Mouse (Mus musculus) forebrain, postnatal 0 days (tissue): ENCODE measurements at regions not wholly inside any gene's neighbourhood (a gene's known extent, or its start where the extent isn't known, plus 50 kb on each side); places are given as distances from the start of the nearest gene placed in this dataset.
A peak's percentile ranks its signal among the peaks of the same experiment; 100 is the strongest.

ENCODE experiments used
- ATAC-seq: fragments of 200-750 bp; cut with Nextera tagmentation; 2 replicates; pipeline ENCODE4 v1.8.0; 2017; ENCODE audit warnings: mild to moderate bottlenecking, moderate library complexity
- DNase-seq: peaks from one replicate; pipeline ENCODE4 v3.0.0-alpha.2; 2015
- H3K27ac ChIP-seq: fragments of 300-500 bp; sonication (generic); 2 replicates; pipeline ENCODE4 v1.5.1; 2014; ENCODE audit warnings: low read depth, mild to moderate bottlenecking, antibody characterized with exemption, low read length, moderate library complexity, mixed read lengths
- H3K27me3 ChIP-seq: fragments of 300-500 bp; sonication (generic); 2 replicates; pipeline ENCODE4 v1.6.1; 2014; ENCODE audit warnings: mild to moderate bottlenecking, low read length, mixed read lengths; ENCODE audit not compliant: insufficient read depth
- H3K36me3 ChIP-seq: fragments of 300-500 bp; sonication (generic); 2 replicates; pipeline ENCODE4 v1.6.1; 2014; ENCODE audit warnings: mild to moderate bottlenecking, moderate library complexity; ENCODE audit not compliant: insufficient read depth
- H3K4me1 ChIP-seq: fragments of 300-500 bp; sonication (generic); 2 replicates; pipeline ENCODE4 v1.6.1; 2014; ENCODE audit warnings: antibody characterized with exemption; ENCODE audit not compliant: insufficient read depth
- H3K4me2 ChIP-seq: fragments of 300-500 bp; sonication (generic); 2 replicates; pipeline ENCODE4 v1.6.1; 2014; ENCODE audit warnings: low read depth, mild to moderate bottlenecking, moderate library complexity
- H3K4me3 ChIP-seq: fragments of 300-500 bp; sonication (generic); 2 replicates; pipeline ENCODE4 v1.5.1; 2014; ENCODE audit warnings: low read depth, low read length, mixed read lengths
- H3K9ac ChIP-seq: fragments of 300-500 bp; sonication (generic); 2 replicates; pipeline ENCODE4 v1.6.1; 2014; ENCODE audit warnings: mild to moderate bottlenecking
- H3K9me3 ChIP-seq: fragments of 300-500 bp; sonication (generic); 2 replicates; pipeline ENCODE4 v1.6.1; 2016; ENCODE audit warnings: low read length
- CTCF ChIP-seq: sonication (generic); IDR thresholded peaks from 2 replicates; pipeline ENCODE4 v1.5.1; 2016; ENCODE audit warnings: antibody characterized with exemption, control low read depth, low read depth
- WGBS: fragments of 180-500 bp; shearing (Covaris S2); extraction: QIAGEN DNeasy Blood & Tissue Kit; methylation state at CpG from one replicate; pipeline ENCODE4 v1.1.7; 2014; 5-methylcytosine and 5-hydroxymethylcytosine counted together

DNA sequence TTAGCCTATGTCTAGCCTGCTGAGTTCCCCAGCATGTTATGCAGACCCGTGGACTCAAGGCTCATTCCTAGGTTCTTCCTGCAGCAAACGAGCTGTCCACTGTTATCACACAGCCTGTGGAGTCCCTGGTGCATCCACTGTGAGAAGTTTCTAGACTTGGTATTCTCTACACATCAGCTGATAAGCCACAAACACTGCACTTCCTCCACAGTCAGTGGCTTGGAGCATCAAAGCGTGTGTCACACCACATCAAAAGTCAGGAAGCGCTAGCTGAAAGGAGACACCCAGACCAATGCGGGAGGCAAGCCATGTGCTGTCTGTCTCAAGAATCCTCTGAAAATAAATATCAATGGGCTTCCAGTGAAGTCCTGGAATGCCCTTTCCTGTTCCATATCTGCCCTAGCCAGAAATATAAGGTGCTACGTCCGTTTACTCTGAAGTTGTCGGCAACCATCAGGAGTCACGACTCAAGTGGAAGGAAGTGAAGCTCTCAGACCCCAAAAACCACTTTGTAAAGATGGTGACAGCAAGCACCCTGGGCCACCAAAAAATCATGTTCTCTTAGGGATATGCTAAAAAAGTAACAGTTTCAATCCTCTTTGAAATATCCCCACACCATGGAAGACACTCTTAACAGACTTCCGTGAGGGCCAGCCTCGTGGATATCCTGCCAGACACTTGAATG lies 227.7 kb downstream of the Adgrl2 start:
- no peak for ATAC-seq
- H3K27ac ChIP-seq = no peak overlapping the region
- TF ChIP-seq CTCF = no peak
- DNase-seq = no peak
- H3K36me3 ChIP-seq = no peaks in the 10 kb centered on the region
- no peaks in the 10 kb centered on the region for H3K27me3 ChIP-seq
- 81% methylated on average over 11 of the region's 11 CpGs for WGBS
- H3K9me3 ChIP-seq = no peaks in the 10 kb centered on the region
- no peak overlapping the region for H3K4me2 ChIP-seq
- H3K4me1 ChIP-seq = no peaks in the 10 kb centered on the region
- no peak overlapping the region for H3K4me3 ChIP-seq
- no peak overlapping the region for H3K9ac ChIP-seq

- Histone ChIP-seq H3K36me3 (no peaks in the 10 kb centered on the region), H3K27ac (no peak overlapping the region), H3K4me3 (no peak overlapping the region), H3K9ac (no peak overlapping the region), H3K4me1 (no peaks in the 10 kb centered on the region), H3K4me2 (no peak overlapping the region), H3K9me3 (no peaks in the 10 kb centered on the region), H3K27me3 (no peaks in the 10 kb centered on the region)
- ATAC-seq = no peak
- DNase-seq = no peak
- TF ChIP-seq CTCF = no peak
Measured at GRCm38 (mm10) chr3:148761586-148761985, 228.8 kb downstream of the Adgrl2 start.

GRCm38 (mm10) chr3:148759500-148759899 lies 230.9 kb downstream of the Adgrl2 start:
- no peak overlapping the region for H3K4me3 ChIP-seq
- TF ChIP-seq CTCF = no peak
- DNase-seq = no peak
- H3K4me1 ChIP-seq = no peaks in the 10 kb centered on the region
- no peak overlapping the region for H3K27ac ChIP-seq
- 83% methylated on average over 4 of the region's 4 CpGs for WGBS
- H3K9me3 ChIP-seq = no peaks in the 10 kb centered on the region
- ATAC-seq = no peak
- H3K36me3 ChIP-seq = no peaks in the 10 kb centered on the region
- no peaks in the 10 kb centered on the region for H3K27me3 ChIP-seq
- H3K9ac ChIP-seq = no peak overlapping the region
- no peak overlapping the region for H3K4me2 ChIP-seq

DNA sequence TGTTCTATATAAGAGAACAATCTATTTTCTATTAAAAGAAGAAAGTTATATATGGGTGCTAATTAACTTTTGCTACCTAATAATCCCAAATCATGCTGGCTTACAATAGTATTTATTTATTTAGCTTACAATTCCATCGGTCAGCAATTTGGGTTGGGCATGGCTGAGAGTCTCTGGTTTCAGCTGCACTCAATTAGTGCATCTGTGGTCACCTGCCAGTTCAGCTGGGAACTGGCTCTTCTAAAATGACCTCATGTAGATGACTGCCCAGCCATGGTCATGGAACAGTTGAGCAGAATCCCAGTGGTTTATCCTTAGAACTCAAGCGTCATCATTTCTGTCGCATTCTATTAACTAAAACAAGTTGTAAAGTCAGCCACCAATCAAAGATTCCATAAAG lies 244.1 kb downstream of the Adgrl2 start:
- H3K27ac ChIP-seq = no peak overlapping the region
- no peaks in the 10 kb centered on the region for H3K36me3 ChIP-seq
- no peak overlapping the region for H3K9ac ChIP-seq
- no peaks in the 10 kb centered on the region for H3K27me3 ChIP-seq
- no peaks in the 10 kb centered on the region for H3K4me1 ChIP-seq
- H3K4me3 ChIP-seq = no peak overlapping the region
- no peak for TF ChIP-seq CTCF
- DNase-seq (no peak), ATAC-seq (no peak)
- no peak overlapping the region for H3K4me2 ChIP-seq
- H3K9me3 ChIP-seq = no peaks in the 10 kb centered on the region
- 96% methylated on average over 3 of the region's 3 CpGs for WGBS

GRCm38 (mm10) chr3:148744651-148745050 lies 245.7 kb downstream of the Adgrl2 start:
- ATAC-seq (no peak), DNase-seq (no peak)
- Histone ChIP-seq H3K27me3 (no peaks in the 10 kb centered on the region), H3K4me2 (no peak overlapping the region), H3K27ac (no peak overlapping the region), H3K4me1 (no peaks in the 10 kb centered on the region), H3K9ac (no peak overlapping the region), H3K9me3 (no peaks in the 10 kb centered on the region), H3K36me3 (no peaks in the 10 kb centered on the region), H3K4me3 (no peak overlapping the region)
- no peak for TF ChIP-seq CTCF
- 61% methylated on average over 2 of the region's 2 CpGs for WGBS

GRCm38 (mm10) chr3:148734194-148734749 lies 256.1 kb downstream of the Adgrl2 start:
- Histone ChIP-seq H3K27me3 (no peaks in the 10 kb centered on the region), H3K9ac (no peak overlapping the region), H3K4me1 (no peaks in the 10 kb centered on the region), H3K27ac (no peak overlapping the region), H3K36me3 (no peaks in the 10 kb centered on the region), H3K9me3 (no peaks in the 10 kb centered on the region), H3K4me2 (no peak overlapping the region), H3K4me3 (no peak overlapping the region)
- no peak for DNase-seq
- no peak for ATAC-seq
- TF ChIP-seq CTCF = no peak
- WGBS = 65% methylated on average over 13 of the region's 13 CpGs

GRCm38 (mm10) chr3:148733227-148733854 lies 257.0 kb downstream of the Adgrl2 start:
- Histone ChIP-seq H3K9me3 (no peaks in the 10 kb centered on the region), H3K36me3 (no peaks in the 10 kb centered on the region), H3K4me2 (no peak overlapping the region; the same call in 1 of the 2 replicates), H3K4me1 (no peaks in the 10 kb centered on the region), H3K27me3 (no peaks in the 10 kb centered on the region), H3K4me3 (no peak overlapping the region), H3K27ac (no peak overlapping the region), H3K9ac (no peak overlapping the region)
- TF ChIP-seq CTCF = no peak
- peak; percentile 9 for DNase-seq
- ATAC-seq = no peak
- WGBS = 25% methylated on average over 13 of the region's 13 CpGs
